Mouse (Mus musculus) C2C12 (cell line): Measurements from ENCODE around the gene Tmem45a. TPM values are rescaled to one million over a fixed set of nuclear protein-coding genes. Genes with fewer than 3 reads are reported as not detected.

Experiments
- H3K27me3 ChIP-seq: one replicate; pipeline ENCODE4 v1.6.1; 2011; ENCODE audit not compliant: control insufficient read depth, insufficient read depth, insufficient read length
- H3K36me3 ChIP-seq: one replicate; pipeline ENCODE4 v1.6.1; 2011; ENCODE audit not compliant: control insufficient read depth, insufficient read depth
- H3K4me3 ChIP-seq: one replicate; pipeline ENCODE4 v1.5.1; 2011; ENCODE audit warnings: mild to moderate bottlenecking, control low read depth; ENCODE audit not compliant: poor library complexity, insufficient read depth, severe bottlenecking
- H3K79me2 ChIP-seq: one replicate; pipeline ENCODE4 v1.6.1; 2011; ENCODE audit not compliant: control insufficient read depth, insufficient read depth
- H3K79me3 ChIP-seq: one replicate; pipeline ENCODE4 v1.6.1; 2011; ENCODE audit warnings: low read depth, control low read depth
- H3ac ChIP-seq: one replicate; pipeline ENCODE3; 2011; ENCODE audit warnings: low read depth; ENCODE audit not compliant: control insufficient read depth, insufficient read length
- CEBPB ChIP-seq: IDR thresholded peaks from one replicate; pipeline ENCODE4 v1.6.1; 2011; ENCODE audit warnings: low read depth, mild to moderate bottlenecking, control low read depth, moderate library complexity
- CTCF ChIP-seq: IDR thresholded peaks from one replicate; pipeline ENCODE4 v1.5.1; 2011; ENCODE audit not compliant: control insufficient read depth, insufficient read depth, insufficient read length
- FOSL1 ChIP-seq: IDR thresholded peaks from one replicate; pipeline ENCODE4 v1.8.0; 2011; ENCODE audit warnings: mild to moderate bottlenecking, low read length; ENCODE audit not compliant: poor library complexity, insufficient read depth, severe bottlenecking
- MAX ChIP-seq: IDR thresholded peaks from one replicate; pipeline ENCODE4 v1.6.1; 2011; ENCODE audit warnings: mild to moderate bottlenecking, control low read depth
- MYOD1 ChIP-seq: IDR thresholded peaks from one replicate; pipeline ENCODE4 v1.6.1; 2011; ENCODE audit warnings: low read depth; ENCODE audit not compliant: control insufficient read depth, insufficient read length
- MYOG ChIP-seq: IDR thresholded peaks from one replicate; pipeline ENCODE4 v1.6.1; 2011; ENCODE audit not compliant: control insufficient read depth, insufficient read length; ENCODE audit errors: extremely low read depth
- USF1 ChIP-seq: IDR thresholded peaks from one replicate; pipeline ENCODE4 v1.6.1; 2011; ENCODE audit warnings: low read depth, mild to moderate bottlenecking, control low read depth, moderate library complexity
- polyA plus RNA-seq: library from polyadenylated mRNA; unstranded; fragments of >200 nt; fragmentation: generic; extraction: Trizol; gene quantifications from one replicate; pipeline ENCODE4 v1.2.1, GENCODE M21; 2012; ENCODE audit warnings: missing spikeins

Tmem45a gene
- polyA plus RNA-seq, 1 experiment = 0.04 TPM

- no peaks in the 10 kb centered on the region for H3K79me2 ChIP-seq
- no peaks in the 10 kb centered on the region for H3K36me3 ChIP-seq
- H3K79me3 ChIP-seq = no peaks in the 10 kb centered on the region
- no peak overlapping the region for H3ac ChIP-seq
- TF ChIP-seq USF1 (no peak), MAX (no peak), CTCF (no peak), FOSL1 (no peak), CEBPB (no peak), MYOD1 (no peak), MYOG (no peak)
- H3K27me3 ChIP-seq = no peaks in the 10 kb centered on the region
- no peak overlapping the region for H3K4me3 ChIP-seq
Measured at GRCm38 (mm10) chr16:56867591-56867990, 18.4 kb downstream of the Tmem45a start.

- TF ChIP-seq FOSL1 (no peak), MAX (no peak), CTCF (no peak), MYOD1 (no peak), USF1 (no peak), CEBPB (no peak), MYOG (no peak)
- Histone ChIP-seq H3K36me3 (no peaks in the 10 kb centered on the region), H3K4me3 (no peak overlapping the region), H3K27me3 (no peaks in the 10 kb centered on the region), H3ac (no peak overlapping the region), H3K79me3 (no peaks in the 10 kb centered on the region), H3K79me2 (no peaks in the 10 kb centered on the region)
Measured at GRCm38 (mm10) chr16:56852841-56853587, 33.0 kb downstream of the Tmem45a start.

GRCm38 (mm10) chr16:56842988-56843387 lies 43.0 kb downstream of the Tmem45a start:
- no peaks in the 10 kb centered on the region for H3K79me3 ChIP-seq
- TF ChIP-seq CEBPB (no peak), MAX (no peak)
- H3ac ChIP-seq = no peak overlapping the region
- no peaks in the 10 kb centered on the region for H3K79me2 ChIP-seq
- H3K4me3 ChIP-seq = no peak overlapping the region
- no peaks in the 10 kb centered on the region for H3K36me3 ChIP-seq
- H3K27me3 ChIP-seq = no peaks in the 10 kb centered on the region

- Histone ChIP-seq H3K79me3 (no peaks in the 10 kb centered on the region), H3K27me3 (no peaks in the 10 kb centered on the region), H3K36me3 (no peaks in the 10 kb centered on the region), H3ac (no peak overlapping the region), H3K79me2 (no peaks in the 10 kb centered on the region), H3K4me3 (no peak overlapping the region)
- TF ChIP-seq FOSL1 (no peak), MYOG (no peak), CEBPB (no peak), CTCF (no peak), MAX (no peak), MYOD1 (no peak), USF1 (no peak)
Measured at GRCm38 (mm10) chr16:56833312-56833711, 52.7 kb downstream of the Tmem45a start.

- H3K79me3 ChIP-seq = no peaks in the 10 kb centered on the region
- TF ChIP-seq USF1 (no peak), FOSL1 (no peak), CEBPB (no peak)
- no peaks in the 10 kb centered on the region for H3K79me2 ChIP-seq
- H3K4me3 ChIP-seq = no peak overlapping the region
- no peaks in the 10 kb centered on the region for H3K27me3 ChIP-seq
- H3ac ChIP-seq = no peak overlapping the region
- H3K36me3 ChIP-seq = no peaks in the 10 kb centered on the region
Measured at GRCm38 (mm10) chr16:56831986-56832385, 54.0 kb downstream of the Tmem45a start.

GRCm38 (mm10) chr16:56801370-56802109 lies 84.4 kb downstream of the Tmem45a start:
- Histone ChIP-seq H3K27me3 (no peaks in the 10 kb centered on the region), H3K36me3 (no peaks in the 10 kb centered on the region), H3ac (no peak overlapping the region), H3K4me3 (no peak overlapping the region), H3K79me3 (no peaks in the 10 kb centered on the region), H3K79me2 (no peaks in the 10 kb centered on the region)
- no peak for TF ChIP-seq CTCF
- TF ChIP-seq MAX = no peak
- no peak for TF ChIP-seq MYOG
- TF ChIP-seq USF1 = no peak
- TF ChIP-seq CEBPB = no peak
- TF ChIP-seq FOSL1 = no peak
- TF ChIP-seq MYOD1 = no peak
